Mouse (Mus musculus): ENCODE data around the gene Rubcn. TPM values are rescaled to one million over a fixed set of nuclear protein-coding genes. Genes with fewer than 3 reads are reported as not detected.

Gene Rubcn
- total RNA-seq, 2 experiments from 2014 or later, result 54.2 to 54.3 TPM

DNA sequence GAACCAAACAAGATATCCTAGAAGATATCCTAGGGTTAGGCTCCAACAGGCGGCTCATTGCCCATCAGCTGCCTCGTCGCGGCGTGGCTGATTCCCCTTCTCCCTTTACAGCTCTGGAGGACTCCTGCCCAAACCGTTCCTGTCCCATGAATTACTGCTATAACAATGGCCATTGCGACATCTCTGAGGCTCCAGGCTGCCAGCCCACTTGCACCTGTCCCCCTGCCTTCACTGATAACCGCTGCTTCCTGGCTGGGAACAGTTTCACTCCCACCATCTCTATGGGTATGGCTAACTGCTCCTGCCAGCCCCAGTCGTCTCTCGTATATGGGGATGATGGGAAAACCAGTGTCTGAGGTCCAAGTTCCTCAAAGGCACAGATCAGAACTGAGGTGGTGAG, 100.9 kb downstream of the Rubcn start:
- no peak for DNase-seq (ENCODE audit: extremely low spot score in 1 of 2, low spot score in 1 of 2)

Other genes starting within 250 kb of the Rubcn start
- 100 to 1,000 TPM; 163 to 165 TPM for gene Tnk2, start 233.9 kb downstream of the Rubcn start, total RNA-seq (2021)
- not detected for gene Muc4, start 141.9 kb downstream of the Rubcn start, total RNA-seq (2021)
- not detected for gene Muc20, start 80.3 kb downstream of the Rubcn start, total RNA-seq (2021)
- gene Smbd1, start 67.3 kb downstream of the Rubcn start, total RNA-seq (2021), result not detected
- 100 to 1,000 TPM; 115 to 122 TPM for gene Fyttd1, start 266 bp downstream of the Rubcn start, total RNA-seq (2021)
- 10 to 100 TPM; 34.7 to 38.7 TPM for gene Lrch3, start 36.3 kb upstream of the Rubcn start, total RNA-seq (2021)
- 1 to 10 TPM; 3.3 to 4.0 TPM for gene Iqcg, start 178.5 kb upstream of the Rubcn start, total RNA-seq (2021)
- gene Rpl35a, start 178.7 kb upstream of the Rubcn start, total RNA-seq (2021), result 100 to 1,000 TPM; 262 to 293 TPM
- gene Lmln, start 184.8 kb upstream of the Rubcn start, total RNA-seq (2021), result 10 to 100 TPM; 16.5 to 18.1 TPM